Mouse (Mus musculus): ENCODE data around the gene Vav1. TPM values are rescaled to one million over a fixed set of nuclear protein-coding genes. Genes with fewer than 3 reads are reported as not detected.
A peak's percentile ranks its signal among the peaks of the same experiment; 100 is the strongest.

Vav1 gene
- polyA plus RNA-seq, 1 experiment from 2014 or later: 2.0 TPM

DNA sequence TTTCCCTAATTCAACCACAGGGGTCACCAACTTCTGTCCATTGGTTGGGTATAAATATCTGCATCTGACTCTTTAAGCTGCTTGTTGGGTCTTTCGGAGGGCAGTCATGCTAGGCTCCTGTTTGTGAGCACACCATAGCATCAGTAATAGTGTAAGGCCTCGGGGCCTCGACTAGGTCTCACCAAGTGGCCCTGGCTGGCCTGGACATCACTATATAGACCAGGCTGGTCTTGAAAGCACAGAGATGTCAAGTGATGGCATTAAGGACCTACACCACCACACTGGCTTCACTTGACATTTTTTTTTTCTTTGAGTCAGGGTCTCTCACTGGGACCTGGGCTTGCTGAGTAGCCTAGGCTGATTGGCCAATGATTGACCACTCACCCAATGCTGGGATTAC, 20.7 kb upstream of the Vav1 start:
- Histone ChIP-seq H3K9ac (no peak overlapping the region), H3K4me2 (replicated peaks) (no peak overlapping the region), H3K27ac (no peak overlapping the region), H3K4me3 (no peak overlapping the region), H3K4me1 (no peaks in the 10 kb centered on the region), H3K36me3 (peaks cover 70% of the 10 kb centered on the region), H3K27me3 (replicated peaks) (no peaks in the 10 kb centered on the region), H3K9me3 (no peaks in the 10 kb centered on the region)
- WGBS: 94% methylated on average over 3 of the region's 3 CpGs
- ATAC-seq (ENCODE audit: low FRiP score, low read depth): no peak

- no peak for ATAC-seq (ENCODE audit: low FRiP score, low read depth)
- H3K36me3 ChIP-seq: peaks cover 61% of the 10 kb centered on the region
- H3K4me1 ChIP-seq: no peaks in the 10 kb centered on the region
- H3K9me3 ChIP-seq: no peaks in the 10 kb centered on the region
- H3K9ac ChIP-seq: no peak overlapping the region
- H3K4me2 ChIP-seq (replicated peaks): no peak overlapping the region
- H3K27ac ChIP-seq: no peak overlapping the region
- WGBS: 93% methylated on average over 8 of the region's 8 CpGs
- H3K4me3 ChIP-seq: no peak overlapping the region
- H3K27me3 ChIP-seq (replicated peaks): no peaks in the 10 kb centered on the region
These were observed 19.2 kb upstream of the Vav1 start for GRCm38 (mm10) chr17:57259742-57260141.

DNA sequence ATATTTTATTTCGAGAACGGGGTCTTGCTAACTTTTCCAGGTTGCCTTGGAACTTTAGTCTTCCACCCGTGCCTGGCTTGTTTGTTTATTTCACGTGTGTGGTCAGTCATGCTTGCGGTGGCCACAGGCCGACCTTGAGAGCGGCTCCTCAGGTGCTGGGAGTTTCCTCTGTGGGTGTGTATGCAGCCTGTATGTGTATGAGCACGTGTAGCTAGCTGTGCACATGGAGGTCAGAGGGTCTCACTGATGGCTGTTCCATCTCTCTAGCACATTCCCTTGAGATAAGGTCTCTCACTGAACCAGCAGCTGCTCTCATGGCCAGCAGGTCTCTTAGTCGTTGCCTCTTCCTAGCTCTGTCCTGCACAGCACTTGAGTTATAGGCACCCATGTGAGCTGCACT, 18.5 kb upstream of the Vav1 start:
- Histone ChIP-seq H3K27me3 (replicated peaks) (no peaks in the 10 kb centered on the region), H3K4me2 (replicated peaks) (no peak overlapping the region), H3K27ac (no peak overlapping the region), H3K4me1 (no peaks in the 10 kb centered on the region), H3K9me3 (no peaks in the 10 kb centered on the region), H3K36me3 (peaks cover 55% of the 10 kb centered on the region), H3K4me3 (no peak overlapping the region), H3K9ac (no peak overlapping the region)
- no peak for ATAC-seq (ENCODE audit: low FRiP score, low read depth)
- WGBS: 94% methylated on average over 9 of the region's 9 CpGs

- Histone ChIP-seq H3K36me3 (peaks cover 51% of the 10 kb centered on the region), H3K9ac (no peak overlapping the region), H3K27me3 (replicated peaks) (no peaks in the 10 kb centered on the region), H3K27ac (no peak overlapping the region), H3K4me2 (replicated peaks) (no peak overlapping the region), H3K9me3 (no peaks in the 10 kb centered on the region), H3K4me1 (no peaks in the 10 kb centered on the region), H3K4me3 (no peak overlapping the region)
- no peak for ATAC-seq (ENCODE audit: low FRiP score, low read depth)
- 93% methylated on average over 4 of the region's 4 CpGs for WGBS
These were observed 17.6 kb upstream of the Vav1 start for GRCm38 (mm10) chr17:57261286-57261685.

GRCm38 (mm10) chr17:57261796-57262195, 17.1 kb upstream of the Vav1 start:
- 67% methylated on average over 1 of the region's 1 CpGs for WGBS
- Histone ChIP-seq H3K27me3 (replicated peaks) (no peaks in the 10 kb centered on the region), H3K4me3 (no peak overlapping the region), H3K9ac (no peak overlapping the region), H3K4me1 (no peaks in the 10 kb centered on the region), H3K4me2 (replicated peaks) (no peak overlapping the region), H3K9me3 (no peaks in the 10 kb centered on the region), H3K27ac (no peak overlapping the region), H3K36me3 (peaks cover 49% of the 10 kb centered on the region)
- ATAC-seq (ENCODE audit: low FRiP score, low read depth): no peak

DNA sequence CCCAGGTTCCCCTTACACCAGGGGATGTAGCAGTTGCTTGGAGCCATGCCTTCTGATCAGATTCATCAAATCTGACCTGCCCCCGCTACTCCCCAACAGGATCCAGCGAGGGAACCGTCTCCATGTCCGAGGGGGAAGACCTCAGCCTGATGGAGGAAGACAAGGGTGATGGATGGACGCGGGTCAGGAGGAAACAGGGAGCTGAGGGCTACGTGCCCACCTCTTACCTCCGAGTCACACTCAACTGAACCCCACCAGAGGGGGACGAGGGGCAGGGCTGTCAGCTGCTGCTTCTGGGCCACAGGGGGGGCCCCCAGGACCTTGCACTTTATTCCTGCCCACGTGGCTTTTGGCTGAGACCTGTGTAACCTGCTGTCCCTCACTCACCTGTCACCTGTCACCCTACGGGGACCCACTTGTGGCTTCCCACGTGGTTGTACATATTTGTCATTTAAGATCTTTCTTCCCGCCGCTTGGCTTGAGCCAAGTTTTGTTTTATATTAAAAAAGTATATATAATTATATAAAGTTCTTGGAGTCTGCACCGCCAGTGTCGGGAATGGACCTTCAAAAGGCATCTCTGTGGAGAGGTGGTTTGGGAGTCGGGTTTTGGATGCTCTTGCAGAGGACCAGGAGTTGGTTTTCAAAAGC, 15.9 kb upstream of the Vav1 start:
- Histone ChIP-seq H3K4me2 (replicated peaks) (no peak overlapping the region), H3K4me1 (no peaks in the 10 kb centered on the region), H3K4me3 (no peak overlapping the region), H3K9ac (no peak overlapping the region), H3K36me3 (peaks cover 39% of the 10 kb centered on the region), H3K9me3 (no peaks in the 10 kb centered on the region), H3K27me3 (replicated peaks) (no peaks in the 10 kb centered on the region), H3K27ac (no peak overlapping the region)
- 89% methylated on average over 17 of the region's 17 CpGs for WGBS
- ATAC-seq (ENCODE audit: low FRiP score, low read depth): no peak

GRCm38 (mm10) chr17:57264164-57264563, 14.7 kb upstream of the Vav1 start:
- Histone ChIP-seq H3K9ac (no peak overlapping the region), H3K9me3 (no peaks in the 10 kb centered on the region), H3K4me1 (no peaks in the 10 kb centered on the region), H3K27ac (no peak overlapping the region), H3K27me3 (replicated peaks) (no peaks in the 10 kb centered on the region), H3K36me3 (peaks cover 33% of the 10 kb centered on the region), H3K4me2 (replicated peaks) (no peak overlapping the region), H3K4me3 (no peak overlapping the region)
- no peak for ATAC-seq (ENCODE audit: low FRiP score, low read depth)
- 88% methylated on average over 2 of the region's 2 CpGs for WGBS

DNA sequence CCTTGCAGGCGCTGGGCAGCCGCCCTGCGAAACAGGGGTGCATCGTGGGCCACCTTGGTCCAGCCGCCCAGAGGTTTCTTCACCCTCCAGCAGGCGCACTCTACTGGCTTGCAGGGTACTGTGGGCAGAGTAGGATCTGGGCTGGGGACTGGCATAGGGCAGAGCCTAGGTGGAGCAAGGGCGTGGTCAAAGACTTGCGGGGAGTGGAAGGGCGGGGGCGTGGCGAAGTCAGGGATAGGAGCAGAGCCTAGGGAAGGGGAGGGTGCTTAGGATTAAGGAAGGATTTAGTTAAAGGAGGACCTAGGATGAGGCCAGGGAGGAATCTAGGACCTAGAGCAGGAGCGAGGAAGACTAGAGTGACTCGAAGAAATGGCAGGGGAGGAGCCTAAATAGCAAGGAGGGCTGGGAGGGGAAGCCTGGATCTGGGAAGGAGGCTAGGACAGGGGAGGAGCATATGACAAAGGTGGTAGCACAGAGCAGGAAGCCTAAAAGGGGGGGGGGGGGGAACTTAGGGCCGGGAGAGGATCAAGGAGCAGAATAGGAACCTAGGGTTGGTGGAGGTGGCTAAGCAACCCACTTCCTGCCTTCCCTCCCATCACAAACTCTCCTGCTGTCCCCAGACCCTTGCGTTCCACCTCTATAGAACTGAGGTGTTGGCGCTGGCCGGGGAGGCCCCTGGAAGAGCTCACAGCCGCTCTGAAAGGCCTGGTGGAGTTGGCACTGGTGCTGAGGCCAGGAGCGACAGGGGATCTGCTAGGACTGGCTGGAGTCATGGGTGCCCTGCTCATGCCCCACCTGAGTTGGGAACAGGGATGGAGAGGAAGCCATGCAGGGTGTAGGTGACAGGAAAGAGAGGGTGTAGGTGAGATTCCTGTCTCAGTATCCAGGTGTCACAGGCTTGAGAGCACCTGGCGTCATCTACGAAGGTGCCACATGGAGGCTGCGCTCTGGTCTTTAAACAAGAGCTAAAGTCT, 13.6 kb upstream of the Vav1 start:
- Histone ChIP-seq H3K27me3 (replicated peaks) (no peaks in the 10 kb centered on the region), H3K4me1 (no peaks in the 10 kb centered on the region), H3K27ac (no peak overlapping the region), H3K4me3 (no peak overlapping the region), H3K36me3 (peaks cover 30% of the 10 kb centered on the region), H3K4me2 (replicated peaks) (0 out of 2 replicates have a peak overlapping the region, but pooled peaks have one; percentile 3), H3K9ac (no peak overlapping the region), H3K9me3 (no peaks in the 10 kb centered on the region)
- peak; percentile 35; the same call in 1 of the 2 replicates for ATAC-seq (ENCODE audit: low FRiP score, low read depth)
- WGBS: 27% methylated on average over 21 of the region's 22 CpGs

DNA sequence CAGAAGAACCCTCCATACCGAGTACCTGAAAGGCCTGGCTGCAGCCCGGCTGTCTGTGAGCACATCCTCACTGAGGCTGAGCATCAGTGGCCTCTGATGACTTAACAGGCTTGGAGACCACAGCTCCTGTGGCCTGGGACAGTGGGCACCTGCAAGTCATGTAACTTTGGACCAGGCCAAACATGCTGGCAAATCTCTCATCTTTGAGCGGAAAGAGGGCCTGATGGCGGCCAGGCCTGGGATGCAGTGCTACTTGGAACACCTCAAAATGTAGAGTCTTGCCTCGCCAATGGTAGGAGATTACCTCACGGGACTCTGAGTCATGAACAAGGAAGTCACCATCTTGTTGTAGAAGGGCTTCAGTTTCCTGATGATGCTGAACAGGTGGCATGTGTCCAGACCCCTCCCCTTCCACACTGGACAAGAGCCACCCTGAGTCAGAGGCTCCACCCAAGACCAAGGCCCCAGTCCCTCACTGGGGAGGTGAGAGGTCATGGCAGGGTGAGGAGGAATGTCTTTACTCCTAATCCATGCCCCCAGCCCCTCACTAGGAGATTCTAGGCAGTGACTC, 11.3 kb upstream of the Vav1 start:
- H3K27ac ChIP-seq: no peak overlapping the region
- no peak overlapping the region for H3K4me3 ChIP-seq
- H3K36me3 ChIP-seq: peaks cover 11% of the 10 kb centered on the region
- ATAC-seq (ENCODE audit: low FRiP score, low read depth): no peak
- H3K4me2 ChIP-seq (replicated peaks): no peak overlapping the region
- H3K27me3 ChIP-seq (replicated peaks): no peaks in the 10 kb centered on the region
- 89% methylated on average over 6 of the region's 6 CpGs for WGBS
- no peaks in the 10 kb centered on the region for H3K4me1 ChIP-seq
- H3K9ac ChIP-seq: no peak overlapping the region
- H3K9me3 ChIP-seq: no peaks in the 10 kb centered on the region

DNA sequence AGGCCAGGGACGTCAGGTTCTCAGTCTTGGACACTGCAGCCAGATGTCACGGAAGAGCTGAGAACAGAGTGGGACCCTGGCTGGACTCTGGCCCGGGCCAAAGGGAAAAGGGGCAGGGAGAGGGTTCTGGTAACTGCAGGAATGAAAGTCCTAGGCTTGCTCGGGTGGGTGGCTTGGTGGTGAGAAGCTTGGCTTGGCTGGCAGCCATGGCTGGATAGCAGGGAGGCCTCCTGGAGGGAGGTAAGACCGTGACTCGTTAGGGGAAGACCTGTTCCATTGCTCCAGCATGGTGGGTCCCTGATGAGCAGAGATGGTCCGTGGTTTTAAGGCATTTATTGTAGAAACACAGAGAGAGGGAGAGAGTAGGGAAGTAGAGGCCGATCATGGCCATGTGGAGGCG, 7.6 kb upstream of the Vav1 start:
- H3K4me1 ChIP-seq: peaks cover 15% of the 10 kb centered on the region
- peaks cover 32% of the 10 kb centered on the region for H3K27me3 ChIP-seq (replicated peaks)
- no peak for ATAC-seq (ENCODE audit: low FRiP score, low read depth)
- no peak overlapping the region for H3K4me2 ChIP-seq (replicated peaks)
- no peak overlapping the region for H3K4me3 ChIP-seq
- H3K9ac ChIP-seq: no peak overlapping the region
- WGBS: 74% methylated on average over 9 of the region's 9 CpGs
- no peaks in the 10 kb centered on the region for H3K36me3 ChIP-seq
- H3K9me3 ChIP-seq: no peaks in the 10 kb centered on the region
- no peak overlapping the region for H3K27ac ChIP-seq

- Histone ChIP-seq H3K4me3 (no peak overlapping the region), H3K27me3 (replicated peaks) (peaks cover 33% of the 10 kb centered on the region), H3K36me3 (no peaks in the 10 kb centered on the region), H3K9ac (no peak overlapping the region), H3K4me2 (replicated peaks) (no peak overlapping the region), H3K4me1 (peaks cover 17% of the 10 kb centered on the region), H3K9me3 (no peaks in the 10 kb centered on the region), H3K27ac (no peak overlapping the region)
- ATAC-seq (ENCODE audit: low FRiP score, low read depth): no peak
- 45% methylated on average over 6 of the region's 7 CpGs for WGBS
These were observed 5.1 kb upstream of the Vav1 start for GRCm38 (mm10) chr17:57273846-57274245.

DNA sequence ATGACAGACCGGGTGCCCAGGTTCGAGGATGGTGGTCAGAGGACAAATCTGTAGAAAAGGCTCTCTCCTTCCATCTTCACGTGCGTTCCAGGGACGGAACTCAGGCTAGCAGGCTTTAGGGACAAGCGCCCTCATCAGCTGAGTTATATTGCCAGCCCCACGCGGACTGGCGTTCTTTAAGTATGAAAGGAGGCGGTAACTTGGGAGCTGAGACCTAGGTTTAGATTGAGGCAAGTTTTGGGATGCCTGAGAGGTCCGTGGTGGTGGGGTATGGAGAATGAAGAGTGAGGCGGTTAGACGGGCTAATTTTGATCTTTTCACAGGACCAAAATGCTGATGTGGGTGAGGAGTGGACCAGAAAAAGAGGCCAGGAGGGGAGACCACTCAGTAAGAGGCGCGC, 4.2 kb upstream of the Vav1 start:
- Histone ChIP-seq H3K4me1 (peaks cover 17% of the 10 kb centered on the region), H3K4me3 (peak overlapping the region; percentile 36), H3K9me3 (no peaks in the 10 kb centered on the region), H3K27ac (no peak overlapping the region), H3K9ac (no peak overlapping the region), H3K36me3 (no peaks in the 10 kb centered on the region), H3K4me2 (replicated peaks) (peak overlapping the region; percentile 66), H3K27me3 (replicated peaks) (peaks cover 33% of the 10 kb centered on the region)
- ATAC-seq (ENCODE audit: low FRiP score, low read depth): 0 out of 2 replicates have a peak, but pooled peaks have one; percentile 1
- WGBS: 3% methylated on average over 15 of the region's 15 CpGs
